Mouse (Mus musculus) E14TG2a.4 (cell line): ENCODE data around the gene Prnd.

Source experiments
- H3K27me3 ChIP-seq: 2 replicates; pipeline ENCODE4 v1.6.1; 2014; ENCODE audit warnings: low read length, control low read depth; ENCODE audit not compliant: insufficient read depth
- H3K36me3 ChIP-seq: 2 replicates; pipeline ENCODE4 v1.6.1; 2014; ENCODE audit warnings: low read length, control low read depth; ENCODE audit not compliant: insufficient read depth
- H3K4me1 ChIP-seq: replicated peaks from 2 replicates; pipeline ENCODE4 v1.6.1; 2014; ENCODE audit warnings: low read depth, low read length, control low read depth
- H3K4me3 ChIP-seq: replicated peaks from 2 replicates; pipeline ENCODE4 v1.5.1; 2014; ENCODE audit warnings: mild to moderate bottlenecking, low read length
- H3K9me3 ChIP-seq: 2 replicates; pipeline ENCODE4 v1.6.1; 2014; ENCODE audit warnings: low read length, control low read depth
- CTCF ChIP-seq: conservative IDR thresholded peaks from 2 replicates; pipeline ENCODE4 v1.5.1; 2014; ENCODE audit warnings: low read length
- NANOG ChIP-seq: IDR thresholded peaks from 2 replicates; pipeline ENCODE4 v1.6.1; 2014; ENCODE audit warnings: borderline replicate concordance, low read length, mixed read lengths
- POU5F1 ChIP-seq: IDR thresholded peaks from 2 replicates; pipeline ENCODE4 v1.6.1; 2014; ENCODE audit warnings: low read length, borderline replicate concordance

Prnd gene

GRCm38 (mm10) chr2:132001696-132002334 is 51.2 kb downstream of the Prnd start:
- Histone ChIP-seq H3K9me3 (no peaks in the 10 kb centered on the region), H3K4me1 (peaks cover 8% of the 10 kb centered on the region), H3K27me3 (no peaks in the 10 kb centered on the region), H3K4me3 (no peak overlapping the region), H3K36me3 (0 out of 2 replicates have a peak, but pooled peaks cover 6% of the 10 kb centered on the region)
- no peak for TF ChIP-seq CTCF
- TF ChIP-seq NANOG = no peak
- TF ChIP-seq POU5F1 = no peak

GRCm38 (mm10) chr2:132003916-132004315 is 53.3 kb downstream of the Prnd start:
- H3K4me3 ChIP-seq = no peak overlapping the region
- TF ChIP-seq NANOG (no peak), POU5F1 (no peak), CTCF (no peak)
- H3K36me3 ChIP-seq = 0 out of 2 replicates have a peak, but pooled peaks cover 6% of the 10 kb centered on the region
- no peaks in the 10 kb centered on the region for H3K9me3 ChIP-seq
- peaks cover 8% of the 10 kb centered on the region for H3K4me1 ChIP-seq
- no peaks in the 10 kb centered on the region; the same call in 1 of the 2 replicates for H3K27me3 ChIP-seq

GRCm38 (mm10) chr2:132004495-132005136 is 54.0 kb downstream of the Prnd start:
- Histone ChIP-seq H3K9me3 (no peaks in the 10 kb centered on the region), H3K4me3 (no peak overlapping the region), H3K27me3 (no peaks in the 10 kb centered on the region; the same call in 1 of the 2 replicates), H3K36me3 (0 out of 2 replicates have a peak, but pooled peaks cover 10% of the 10 kb centered on the region), H3K4me1 (peaks cover 8% of the 10 kb centered on the region)
- TF ChIP-seq NANOG (no peak), POU5F1 (no peak), CTCF (no peak)

- Histone ChIP-seq H3K4me1 (peaks cover 8% of the 10 kb centered on the region), H3K36me3 (0 out of 2 replicates have a peak, but pooled peaks cover 10% of the 10 kb centered on the region), H3K27me3 (no peaks in the 10 kb centered on the region; the same call in 1 of the 2 replicates), H3K9me3 (no peaks in the 10 kb centered on the region), H3K4me3 (no peak overlapping the region)
- TF ChIP-seq NANOG (no peak), CTCF (no peak), POU5F1 (no peak)
These were observed 54.8 kb downstream of the Prnd start for GRCm38 (mm10) chr2:132005445-132005844.
